Mouse (Mus musculus): ENCODE results near the gene Rps26.

DNA sequence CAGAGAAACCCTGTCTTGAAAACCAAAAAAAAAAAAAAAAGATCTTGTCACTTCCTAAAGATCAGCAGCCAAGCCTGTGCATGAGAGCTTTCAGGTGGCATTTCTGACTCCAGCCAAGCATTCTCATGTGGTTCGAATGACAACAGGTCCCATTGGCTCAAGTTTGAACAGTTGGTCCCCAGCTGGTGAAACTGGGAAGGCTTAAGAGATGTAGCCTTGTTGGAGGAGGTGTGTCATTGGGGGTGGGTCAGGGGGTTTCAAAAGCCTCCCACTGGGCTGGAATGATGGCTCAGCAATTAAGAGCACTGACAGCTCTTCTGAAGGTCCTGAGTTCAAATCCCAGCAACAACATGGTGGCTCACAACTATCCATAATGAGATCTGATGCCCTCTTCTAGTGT lies 25.0 kb downstream of the Rps26 start:
- TF ChIP-seq CTCF (IDR thresholded peaks at IDR 0.05; ENCODE audit: low read depth) (no peak), EP300 (optimal IDR thresholded peaks at IDR 0.05) (no peak)
